Mouse (Mus musculus): ENCODE results near the gene Pkmyt1. TPM values are rescaled to one million over a fixed set of nuclear protein-coding genes. Genes with fewer than 3 reads are reported as not detected.

The Pkmyt1 gene
- 10 to 100 TPM in 2 of 3 experiments, 1 to 10 TPM in 1; 7.5 to 18.5 (median 11.3) TPM for polyA plus RNA-seq (2017; shearing (Covaris generic))

DNA sequence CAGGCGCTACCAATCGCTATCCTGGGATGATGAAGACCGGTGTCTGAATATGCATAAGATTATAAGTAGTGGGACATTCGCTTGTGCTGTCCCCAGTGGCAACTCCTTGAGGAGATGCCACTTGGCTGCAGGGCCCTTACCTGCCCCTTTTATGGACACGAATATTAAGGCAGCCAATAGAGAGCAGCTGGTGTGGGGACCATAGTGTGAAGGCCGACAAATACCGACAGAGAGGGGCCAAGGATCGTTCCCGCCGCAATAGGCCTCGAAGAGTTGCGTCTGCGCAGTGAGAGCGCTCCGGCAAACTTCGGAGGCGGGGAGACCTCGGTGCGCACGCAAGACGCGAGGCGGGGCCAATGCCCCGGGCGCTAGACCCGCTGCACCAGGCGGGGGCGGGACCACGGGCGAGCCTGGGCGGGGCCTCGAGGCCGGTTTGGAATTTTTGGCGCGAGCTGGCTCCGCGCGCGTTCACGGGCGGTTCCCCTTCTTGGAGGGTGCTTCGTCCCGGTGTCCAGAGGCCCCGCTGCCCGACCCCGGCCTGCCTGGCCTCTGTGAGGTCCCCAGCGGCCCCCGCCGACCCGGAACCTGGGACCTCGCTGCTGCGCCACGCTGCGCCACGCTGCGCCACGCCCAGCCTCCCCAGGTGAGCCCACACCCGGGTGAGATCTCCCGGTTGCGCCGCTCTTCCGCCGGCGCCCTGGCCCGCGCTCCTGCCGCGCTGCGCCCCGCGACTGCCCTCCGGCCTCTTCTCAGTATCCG, at the start of gene Pkmyt1:
Pkmyt1 (plus strand) TSS at position 338 of the 759 bp plus-strand sequence.
- ATAC-seq, result peak; percentile 98

DNA sequence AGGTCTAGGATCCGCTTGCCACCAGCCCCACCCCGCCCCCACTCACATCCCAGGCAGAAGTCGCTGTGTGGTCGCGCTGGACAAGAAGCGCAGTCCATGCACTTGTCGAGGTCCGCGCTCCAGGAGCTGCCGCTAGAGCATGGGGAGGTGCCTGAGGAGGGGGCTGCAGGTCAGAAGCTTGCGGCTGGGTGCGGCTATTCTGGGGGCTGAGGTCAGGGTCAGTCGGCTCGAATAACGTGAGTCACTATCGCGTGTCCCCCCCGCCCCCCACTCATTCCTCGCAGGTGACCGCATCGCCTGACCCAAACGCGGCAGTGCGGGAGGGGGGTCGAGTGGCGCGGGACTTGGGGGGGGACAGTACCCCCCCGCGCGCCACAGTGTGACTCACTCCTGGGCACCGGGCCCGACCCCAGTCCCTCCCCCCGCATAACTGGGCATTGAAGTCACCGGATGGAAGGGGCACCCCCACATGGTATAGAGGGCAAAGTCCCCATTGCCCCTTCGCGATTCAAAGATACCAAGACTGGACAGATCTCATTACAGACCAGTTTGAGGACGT, 49.6 kb upstream of the Pkmyt1 start:
- no peak for ATAC-seq

GRCm38 (mm10) chr17:23677236-23677679, 48.9 kb upstream of the Pkmyt1 start, which contains the start of gene Tnfrsf12a:
Gene Tnfrsf12a, minus strand, starts transcription at chr17:23677468.
- ATAC-seq, result peak; percentile 60

DNA sequence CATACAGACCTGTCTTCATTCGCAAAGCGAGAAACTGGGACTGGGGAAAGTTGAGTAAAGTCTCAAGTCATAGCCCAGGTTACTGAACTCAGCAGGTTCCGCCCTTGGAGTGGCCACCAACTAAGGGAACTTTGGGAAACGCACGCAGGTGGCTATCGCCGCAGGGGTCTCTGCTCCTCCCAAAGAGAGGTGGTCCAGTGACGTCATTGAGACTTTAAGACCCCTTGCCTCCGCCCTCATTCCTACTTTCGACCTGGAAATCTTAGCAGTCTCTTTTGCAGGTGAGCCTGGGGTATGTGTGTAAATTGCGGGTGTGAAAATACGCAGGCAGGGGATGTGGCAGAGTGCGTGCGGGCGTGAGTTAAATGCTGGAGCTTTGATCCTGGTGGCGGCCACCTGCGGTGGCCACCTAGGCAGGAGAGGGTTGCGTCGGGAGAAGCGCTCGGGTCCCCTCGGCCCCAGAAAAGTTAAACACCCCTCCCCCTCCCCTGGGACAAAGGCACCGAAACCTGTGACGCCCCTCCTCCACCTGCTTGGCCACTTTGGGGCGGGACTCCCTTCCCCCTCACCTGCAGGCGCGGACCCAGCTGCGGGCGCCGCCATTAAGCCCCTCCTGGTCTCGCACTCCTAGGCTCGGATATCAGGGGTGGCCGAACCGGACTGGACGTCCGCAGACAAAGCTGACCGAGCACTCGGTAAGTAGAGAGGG, 46.9 kb upstream of the Pkmyt1 start, which contains the start of gene Cldn6:
Cldn6 (plus strand) TSS at position 123 of the 709 bp plus-strand sequence.
- no peak for ATAC-seq

DNA sequence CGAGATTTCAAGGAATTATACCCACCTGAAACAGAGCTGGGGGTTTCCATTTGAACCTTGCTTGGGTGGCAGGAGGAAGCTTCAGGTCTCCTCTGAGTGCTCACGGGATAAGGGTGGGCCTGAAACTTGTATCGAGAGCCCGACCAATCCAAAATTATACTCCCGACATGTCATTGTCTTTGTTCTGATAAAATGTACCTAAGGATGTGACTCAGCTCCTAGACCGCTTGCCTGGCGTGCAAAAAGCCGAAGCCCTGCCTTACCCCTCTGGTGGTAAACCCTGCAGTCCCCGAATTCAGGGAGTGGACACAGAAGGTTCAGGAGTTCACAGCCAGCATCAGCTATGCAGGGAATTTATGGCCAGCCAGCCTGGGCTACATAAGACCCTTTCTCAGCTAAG, 45.8 kb upstream of the Pkmyt1 start:
- no peak for ATAC-seq

GRCm38 (mm10) chr17:23681086-23681485, 45.0 kb upstream of the Pkmyt1 start:
- ATAC-seq, result no peak

- no peak for ATAC-seq
Measured at GRCm38 (mm10) chr17:23682092-23682491, 44.0 kb upstream of the Pkmyt1 start.

DNA sequence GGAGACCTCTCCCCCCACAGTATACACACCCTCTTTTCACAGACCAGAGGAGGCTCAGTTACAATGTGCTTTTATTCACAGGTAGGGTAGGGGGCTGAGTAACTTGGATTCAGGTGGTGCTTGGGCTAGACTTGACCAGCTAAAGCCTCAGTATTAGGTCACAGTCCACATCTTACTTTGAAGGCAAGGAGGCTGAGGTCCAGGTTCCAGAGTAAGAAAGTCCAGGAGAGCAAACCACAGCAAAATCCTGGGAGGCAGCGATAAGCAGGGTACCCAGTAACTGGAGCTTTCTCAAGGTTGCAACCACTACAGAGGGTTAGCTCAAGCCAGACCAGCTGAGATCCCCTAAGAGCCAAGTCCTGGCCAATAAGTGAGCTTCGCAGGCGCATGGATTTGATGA, 43.6 kb upstream of the Pkmyt1 start:
- no peak for ATAC-seq

DNA sequence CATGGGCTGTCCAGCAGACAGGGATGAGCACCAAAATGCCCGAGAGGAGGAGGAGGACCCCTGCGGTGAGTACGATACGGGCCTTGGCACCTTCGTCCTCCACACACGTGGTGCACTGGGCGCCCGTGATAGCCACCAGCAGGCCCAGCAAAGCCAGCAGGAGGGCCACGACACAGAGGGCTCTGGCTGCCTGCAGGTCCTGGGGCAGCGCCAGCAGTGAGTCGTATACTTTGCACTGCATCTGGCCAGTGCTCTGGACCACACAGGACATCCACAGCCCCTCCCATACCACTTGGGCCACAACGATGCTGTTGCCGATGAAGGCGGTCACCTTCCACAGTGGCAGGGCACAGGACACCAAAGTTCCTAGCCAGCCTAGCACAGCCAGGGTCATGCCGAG, 42.9 kb upstream of the Pkmyt1 start:
- no peak for ATAC-seq

DNA sequence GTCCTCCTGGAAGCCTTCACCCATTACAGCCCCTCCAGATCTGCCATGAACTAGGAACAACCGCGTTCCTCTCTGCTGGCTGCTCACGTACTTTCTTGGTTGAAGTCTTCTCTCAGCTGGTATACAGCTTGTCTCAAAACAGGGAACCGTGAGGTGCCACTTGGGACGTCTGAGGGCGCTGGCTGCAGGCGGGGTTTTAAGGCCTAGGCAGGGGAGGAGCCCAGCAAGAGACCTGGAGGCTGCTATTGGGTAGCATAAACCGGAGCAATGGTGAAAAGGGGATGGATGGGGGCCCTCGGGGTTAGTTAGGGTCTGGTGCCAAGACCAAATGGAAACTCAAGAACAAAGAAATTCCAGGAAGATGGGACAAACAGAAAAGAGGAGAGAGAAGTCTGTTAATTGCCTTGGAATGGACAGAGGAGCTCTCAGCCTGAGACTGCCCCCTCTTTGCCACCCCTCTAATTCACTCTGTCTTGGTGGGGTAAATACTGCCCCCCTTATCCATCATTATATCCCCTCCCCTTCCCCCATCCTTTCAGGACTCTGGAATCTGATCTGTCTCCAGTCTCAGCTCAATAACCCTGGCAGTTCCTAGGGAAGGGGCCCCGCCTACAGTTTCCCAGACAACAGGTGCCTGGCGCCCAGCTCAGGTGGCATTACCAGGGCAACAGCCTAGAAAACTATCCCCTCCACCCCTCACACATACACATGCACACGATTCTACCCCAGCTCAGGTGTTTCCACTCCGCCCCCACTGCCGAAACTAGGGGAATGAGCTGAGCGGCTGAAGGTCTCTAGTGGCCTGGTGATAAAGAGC, 42.1 kb upstream of the Pkmyt1 start, which contains the start of gene Cldn9:
Cldn9 (minus strand) TSS at position 171 of the 817 bp plus-strand sequence.
- ATAC-seq, result no peak

DNA sequence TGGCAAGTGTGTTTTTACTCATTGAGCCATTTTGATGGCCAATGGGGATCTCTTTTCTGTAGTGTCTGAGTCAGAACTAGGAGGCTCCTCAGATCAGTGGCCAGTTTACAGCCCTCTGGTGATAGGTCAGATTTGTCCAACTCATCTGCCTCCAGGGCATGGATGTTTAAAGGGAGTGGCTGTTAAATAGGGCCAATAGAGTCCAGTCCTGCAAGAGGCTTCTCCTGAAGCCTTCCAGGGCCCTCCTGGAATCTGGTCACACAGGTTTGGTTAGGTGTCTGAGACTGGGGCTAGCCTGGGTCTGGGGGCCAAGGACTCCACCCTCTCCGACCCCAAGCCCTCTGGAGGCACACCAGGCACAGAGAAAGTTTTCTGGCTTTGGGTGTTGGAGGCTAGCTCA, 31.6 kb upstream of the Pkmyt1 start:
- ATAC-seq, result no peak

DNA sequence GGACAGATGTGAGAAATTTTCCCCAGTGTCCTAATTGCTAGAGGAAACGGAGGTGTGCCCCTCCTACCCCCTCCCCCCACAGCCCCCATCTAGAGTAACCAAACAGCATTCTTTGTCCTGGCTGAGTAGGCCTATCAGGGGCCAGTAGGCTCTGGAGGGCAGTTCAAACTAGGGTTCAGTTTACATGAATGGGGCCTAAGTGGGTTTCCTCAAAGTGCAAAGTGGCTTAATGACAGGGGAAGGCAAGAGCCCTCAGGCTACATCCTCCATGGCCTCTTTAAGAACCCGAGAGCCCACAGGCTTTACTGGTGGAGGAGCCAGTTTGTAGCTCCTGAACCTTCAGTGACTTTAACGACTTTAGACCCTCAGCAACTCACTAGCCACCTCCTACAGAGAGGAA, 30.3 kb upstream of the Pkmyt1 start:
- ATAC-seq, result no peak

- no peak for ATAC-seq
Measured at GRCm38 (mm10) chr17:23699131-23700077, 26.7 kb upstream of the Pkmyt1 start.

DNA sequence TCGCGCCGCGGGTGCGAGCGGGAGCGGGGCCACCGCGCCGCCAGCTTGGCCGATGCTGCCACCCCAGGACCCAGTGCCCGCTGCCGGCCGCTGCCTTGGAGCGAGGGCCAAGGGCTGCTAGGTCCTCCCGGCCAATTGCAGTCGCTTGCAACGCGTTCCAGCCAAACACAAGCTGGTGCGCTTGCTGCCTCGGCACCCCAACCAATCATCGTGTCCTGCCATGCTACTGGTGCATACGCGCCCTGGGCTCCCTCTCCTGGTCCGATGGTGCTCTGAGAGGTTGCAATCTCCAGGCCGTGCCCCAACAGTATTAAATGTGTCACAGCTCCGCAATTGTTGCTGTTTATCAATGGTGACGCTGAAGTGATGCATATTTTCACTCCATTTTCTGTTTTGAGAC, 26.1 kb upstream of the Pkmyt1 start:
- ATAC-seq, result peak; percentile 98

GRCm38 (mm10) chr17:23703301-23703700, 22.8 kb upstream of the Pkmyt1 start:
- no peak for ATAC-seq

- ATAC-seq, result no peak
Measured at GRCm38 (mm10) chr17:23704741-23705140, 21.4 kb upstream of the Pkmyt1 start.

DNA sequence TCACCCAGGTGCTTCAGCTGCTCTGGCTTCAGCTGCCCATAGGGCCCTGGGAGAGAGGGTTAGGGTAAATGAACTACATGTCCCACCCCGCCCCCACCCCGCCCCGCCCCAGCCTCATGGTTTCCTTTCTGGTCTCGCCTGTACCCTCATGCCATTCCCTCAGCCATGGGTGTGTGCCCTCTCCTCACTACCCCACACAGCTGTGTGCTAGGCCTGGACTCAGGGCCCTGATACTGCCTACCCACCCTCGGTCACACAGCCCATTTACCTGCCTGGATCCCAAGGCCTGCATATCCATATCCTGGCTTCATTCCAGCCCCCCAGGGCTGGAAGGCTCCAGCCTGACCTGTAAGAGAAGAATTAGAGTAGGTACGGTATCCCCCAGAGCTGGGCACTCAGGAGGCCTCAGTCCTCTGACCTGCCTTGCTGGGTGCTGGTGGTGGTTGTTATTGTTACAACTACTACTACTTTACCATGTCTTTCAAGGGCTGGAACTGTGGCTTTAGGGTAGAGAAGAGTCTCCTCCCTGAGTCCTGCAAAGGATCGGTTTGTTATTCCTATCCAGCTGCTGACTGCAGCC, 20.5 kb upstream of the Pkmyt1 start:
- no peak for ATAC-seq

GRCm38 (mm10) chr17:23706212-23706611, 19.9 kb upstream of the Pkmyt1 start:
- ATAC-seq, result peak; percentile 76

GRCm38 (mm10) chr17:23717003-23717402, 9.1 kb upstream of the Pkmyt1 start:
- no peak for ATAC-seq

GRCm38 (mm10) chr17:23719455-23719854, 6.7 kb upstream of the Pkmyt1 start:
- no peak for ATAC-seq

- ATAC-seq, result no peak
Measured at GRCm38 (mm10) chr17:23721886-23722285, 4.2 kb upstream of the Pkmyt1 start.

Data from inflammation-experienced regulatory T-cells, adult 6 months (primary cell).